Mouse (Mus musculus): Measurements from ENCODE around the gene Adh5. TPM values are rescaled to one million over a fixed set of nuclear protein-coding genes. Genes with fewer than 3 reads are reported as not detected.

Adh5 gene
- total and polyA plus RNA-seq, 3 experiments = 384 to 487 (median 468) TPM

DNA sequence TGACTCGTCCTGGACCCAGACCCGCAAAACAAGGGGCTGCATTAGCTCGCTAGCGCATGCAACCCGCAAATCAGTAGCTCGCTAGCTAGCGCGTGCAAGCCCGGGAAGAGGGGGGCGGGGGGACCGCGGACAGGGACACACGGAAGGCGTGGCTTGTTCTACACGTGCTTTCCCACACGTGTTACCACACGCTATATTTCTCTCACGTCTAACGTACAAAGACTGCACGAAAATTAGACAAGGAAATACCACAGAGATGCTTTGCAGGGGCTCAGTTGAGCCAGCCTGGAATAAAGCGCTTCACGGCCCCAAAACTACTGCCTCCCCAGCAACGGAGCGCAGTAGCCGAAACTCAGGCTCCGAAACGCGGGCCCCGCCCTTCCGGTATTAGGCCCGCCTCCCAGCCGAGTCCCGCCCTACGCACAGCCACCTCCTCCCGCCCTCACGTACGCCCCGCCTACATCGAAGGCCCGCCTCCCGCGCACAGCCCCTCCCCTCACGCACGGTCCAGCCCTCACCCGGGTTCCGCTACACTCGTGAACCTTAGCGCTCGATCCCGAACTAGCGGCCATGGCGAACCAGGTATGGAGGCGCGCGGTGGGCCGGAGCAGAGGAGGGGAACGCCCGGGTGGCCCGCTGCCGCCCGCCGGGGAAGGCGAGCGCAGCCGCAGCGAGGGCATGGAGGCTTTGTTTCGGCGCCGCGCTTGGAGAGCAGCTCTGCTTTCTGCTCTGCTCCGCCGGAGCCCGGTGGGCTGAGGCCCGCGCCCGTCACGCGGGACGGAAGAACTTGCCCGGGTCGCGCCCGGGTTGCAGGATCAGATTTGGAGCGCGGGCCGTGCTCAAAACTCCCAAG, at the start of gene Adh5 (continued):
- TF ChIP-seq USF1 (IDR thresholded peaks at IDR 0.05; ENCODE audit: low read depth, low read length) = peak; percentile 65

DNA sequence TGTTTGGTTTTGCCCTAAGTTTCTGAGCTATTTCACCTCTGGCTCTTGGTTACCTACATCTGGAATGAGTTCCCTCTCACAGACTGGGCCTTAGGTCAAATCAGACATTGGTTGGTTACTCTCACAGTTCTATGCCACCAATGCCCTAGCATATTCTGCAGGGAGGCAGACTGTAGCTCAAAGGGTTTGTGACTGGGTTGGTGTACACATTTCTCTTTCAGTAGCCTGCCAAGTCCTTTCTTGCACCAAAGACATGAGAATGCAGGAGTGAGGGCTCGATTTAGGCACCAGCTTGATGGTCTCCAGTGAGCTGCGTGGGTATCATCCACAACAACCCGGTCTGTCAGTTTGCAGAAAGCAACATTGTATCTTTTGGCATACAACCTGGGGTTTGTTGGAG, 38.0 kb upstream of the Adh5 start:
- no peak for TF ChIP-seq RCOR1 (conservative IDR thresholded peaks at IDR 0.05; ENCODE audit: low read depth, low read length)
- TF ChIP-seq IRF4 (IDR thresholded peaks at IDR 0.05; ENCODE audit: low read depth, low read length) = no peak
- TF ChIP-seq ZC3H11A (IDR thresholded peaks at IDR 0.05; ENCODE audit: low read depth, low read length) = no peak
- H3K4me3 ChIP-seq (replicated peaks in 1 of 3; ENCODE audit: low read depth in 2 of 3, low read length in 2 of 3, poor library complexity in 1 of 3) = no peak overlapping the region
- H3K9me3 ChIP-seq (replicated peaks; ENCODE audit: low read length) = peaks cover 4% of the 10 kb centered on the region
- in situ Hi-C loops (cut with MboI; ENCODE audit: low pct_ligation_motif_present, low pct_unique_long_range_greater_than_20kb, low sequenced_read_pairs) (no loop called here), dilution Hi-C loops (cut with MboI; ENCODE audit: extremely low pct_ligation_motif_present, extremely low pct_unique_long_range_greater_than_20kb, low sequenced_read_pairs) (no loop called here)
- H3K4me1 ChIP-seq (ENCODE audit: control insufficient read depth in 1 of 2, insufficient read depth in 2 of 2) = no peaks in the 10 kb centered on the region
- H3K4me2 ChIP-seq (ENCODE audit: insufficient read depth, low read depth, poor library complexity, severe bottlenecking) = no peak overlapping the region
- no peaks in the 10 kb centered on the region for H3K36me3 ChIP-seq (replicated peaks in 1 of 2; ENCODE audit: control insufficient read depth in 1 of 2, insufficient read depth in 1 of 2, low read length in 1 of 2)
- no peak overlapping the region for H3K27ac ChIP-seq (ENCODE audit: insufficient read depth, low read depth)
- no peaks in the 10 kb centered on the region for H3K79me2 ChIP-seq (replicated peaks; ENCODE audit: control insufficient read depth, extremely low read depth, insufficient read depth, poor library complexity, severe bottlenecking)
- no peak overlapping the region for H3K9ac ChIP-seq (ENCODE audit: insufficient read depth, low read depth)
- no peak for DNase-seq (ENCODE audit: extremely low read depth)
- H3K27me3 ChIP-seq (replicated peaks) = no peaks in the 10 kb centered on the region

DNA sequence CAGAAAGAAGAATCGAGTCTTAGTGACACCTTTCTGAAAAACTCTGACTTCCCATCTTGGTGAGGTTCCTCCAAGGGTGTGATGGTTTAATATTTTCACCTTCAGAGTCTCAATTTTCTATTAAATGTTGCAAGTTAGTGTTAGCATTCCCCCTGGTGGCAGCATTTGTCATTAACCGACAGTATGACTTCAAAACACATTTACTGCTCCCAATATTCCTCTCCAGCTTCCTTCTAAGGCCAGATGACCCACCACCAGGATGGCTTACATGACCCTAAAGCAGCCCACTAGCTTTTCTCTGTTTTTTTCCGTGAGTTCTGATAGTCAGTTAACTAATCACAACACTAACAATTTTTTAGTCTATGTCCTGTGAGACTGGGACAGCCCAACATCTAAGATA, 37.6 kb upstream of the Adh5 start:
- dilution Hi-C loops (cut with MboI; ENCODE audit: extremely low pct_ligation_motif_present, extremely low pct_unique_long_range_greater_than_20kb, low sequenced_read_pairs) = no loop called here
- DNase-seq (ENCODE audit: extremely low read depth) = peak; percentile 55

GRCm38 (mm10) chr3:138405840-138406239, 37.1 kb upstream of the Adh5 start:
- Histone ChIP-seq H3K27ac (ENCODE audit: insufficient read depth, low read depth) (no peak overlapping the region), H3K9ac (ENCODE audit: insufficient read depth, low read depth) (no peak overlapping the region), H3K4me1 (ENCODE audit: control insufficient read depth in 1 of 2, insufficient read depth in 2 of 2) (no peaks in the 10 kb centered on the region), H3K9me3 (replicated peaks; ENCODE audit: low read length) (peaks cover 4% of the 10 kb centered on the region), H3K27me3 (replicated peaks) (no peaks in the 10 kb centered on the region), H3K36me3 (replicated peaks in 1 of 2; ENCODE audit: control insufficient read depth in 1 of 2, insufficient read depth in 1 of 2, low read length in 1 of 2) (no peaks in the 10 kb centered on the region), H3K79me2 (replicated peaks; ENCODE audit: control insufficient read depth, extremely low read depth, insufficient read depth, poor library complexity, severe bottlenecking) (no peaks in the 10 kb centered on the region), H3K4me3 (replicated peaks in 1 of 3; ENCODE audit: low read depth in 2 of 3, low read length in 2 of 3, poor library complexity in 1 of 3) (no peak overlapping the region), H3K4me2 (ENCODE audit: insufficient read depth, low read depth, poor library complexity, severe bottlenecking) (no peak overlapping the region)
- DNase-seq (ENCODE audit: extremely low read depth) = no peak
- dilution Hi-C loops (cut with MboI; ENCODE audit: extremely low pct_ligation_motif_present, extremely low pct_unique_long_range_greater_than_20kb, low sequenced_read_pairs) = no loop called here
- in situ Hi-C loops (cut with MboI; ENCODE audit: low pct_ligation_motif_present, low pct_unique_long_range_greater_than_20kb, low sequenced_read_pairs) = no loop called here
- TF ChIP-seq ETS1 (conservative IDR thresholded peaks at IDR 0.05; ENCODE audit: low read depth, low read length) (no peak), HCFC1 (IDR thresholded peaks at IDR 0.05; ENCODE audit: low read depth, low read length) (no peak), CTCF (conservative IDR thresholded peaks at IDR 0.05 in 1 of 2, IDR thresholded peaks at IDR 0.05 in 1 of 2; ENCODE audit: low read depth in 2 of 2, low read length in 2 of 2) (no peak), SIN3A (IDR thresholded peaks at IDR 0.05; ENCODE audit: low read length) (no peak), MYC (IDR thresholded peaks at IDR 0.05; ENCODE audit: low read depth, low read length) (no peak), CHD2 (IDR thresholded peaks at IDR 0.05; ENCODE audit: low read length) (no peak), ZMIZ1 (IDR thresholded peaks at IDR 0.05; ENCODE audit: low read depth, low read length) (no peak), ZC3H11A (IDR thresholded peaks at IDR 0.05; ENCODE audit: low read depth, low read length) (no peak), BHLHE40 (IDR thresholded peaks at IDR 0.05; ENCODE audit: low read depth, low read length) (no peak), UBTF (IDR thresholded peaks at IDR 0.05; ENCODE audit: low read depth, low read length) (no peak), POLR2AphosphoS2 (IDR thresholded peaks at IDR 0.05; ENCODE audit: low read depth, low read length) (no peak), USF2 (conservative IDR thresholded peaks at IDR 0.05; ENCODE audit: low read depth, low read length) (no peak), MEF2A (IDR thresholded peaks at IDR 0.05; ENCODE audit: borderline replicate concordance, low read depth, low read length) (no peak), TCF12 (IDR thresholded peaks at IDR 0.05; ENCODE audit: low read depth, low read length) (no peak), MAZ (IDR thresholded peaks at IDR 0.05; ENCODE audit: low read depth, low read length) (no peak)

More for the DNA sequence above, 37.6 kb upstream of the Adh5 start:
- Histone ChIP-seq H3K9me3 (replicated peaks; ENCODE audit: low read length) (peaks cover 4% of the 10 kb centered on the region), H3K79me2 (replicated peaks; ENCODE audit: control insufficient read depth, extremely low read depth, insufficient read depth, poor library complexity, severe bottlenecking) (no peaks in the 10 kb centered on the region), H3K9ac (ENCODE audit: insufficient read depth, low read depth) (no peak overlapping the region), H3K4me1 (ENCODE audit: control insufficient read depth in 1 of 2, insufficient read depth in 2 of 2) (no peaks in the 10 kb centered on the region), H3K4me3 (replicated peaks in 1 of 3; ENCODE audit: low read depth in 2 of 3, low read length in 2 of 3, poor library complexity in 1 of 3) (no peak overlapping the region), H3K36me3 (replicated peaks in 1 of 2; ENCODE audit: control insufficient read depth in 1 of 2, insufficient read depth in 1 of 2, low read length in 1 of 2) (no peaks in the 10 kb centered on the region), H3K4me2 (ENCODE audit: insufficient read depth, low read depth, poor library complexity, severe bottlenecking) (no peak overlapping the region), H3K27ac (ENCODE audit: insufficient read depth, low read depth) (no peak overlapping the region), H3K27me3 (replicated peaks) (no peaks in the 10 kb centered on the region)
- TF ChIP-seq ETS1 (conservative IDR thresholded peaks at IDR 0.05; ENCODE audit: low read depth, low read length) (no peak), ZC3H11A (IDR thresholded peaks at IDR 0.05; ENCODE audit: low read depth, low read length) (peak; percentile 44), UBTF (IDR thresholded peaks at IDR 0.05; ENCODE audit: low read depth, low read length) (no peak), MYC (IDR thresholded peaks at IDR 0.05; ENCODE audit: low read depth, low read length) (peak; percentile 43; the same call in 1 of the 2 replicates), POLR2AphosphoS2 (IDR thresholded peaks at IDR 0.05; ENCODE audit: low read depth, low read length) (no peak), POLR2A (IDR thresholded peaks at IDR 0.05; ENCODE audit: low read depth, low read length) (no peak), RAD21 (IDR thresholded peaks at IDR 0.05; ENCODE audit: low read depth, low read length) (peak; percentile 81), SMC3 (IDR thresholded peaks at IDR 0.05; ENCODE audit: low read depth, low read length) (peak; percentile 91), SIN3A (IDR thresholded peaks at IDR 0.05; ENCODE audit: low read length) (no peak), USF2 (conservative IDR thresholded peaks at IDR 0.05; ENCODE audit: low read depth, low read length) (no peak), CTCF (conservative IDR thresholded peaks at IDR 0.05 in 1 of 2, IDR thresholded peaks at IDR 0.05 in 1 of 2; ENCODE audit: low read depth in 2 of 2, low read length in 2 of 2) (peak; percentile 79 to 91), NELFE (IDR thresholded peaks at IDR 0.05; ENCODE audit: low read depth, low read length) (0 out of 2 replicates have a peak, but pooled peaks have one; percentile 25), TCF12 (IDR thresholded peaks at IDR 0.05; ENCODE audit: low read depth, low read length) (no peak)
- in situ Hi-C loops (cut with MboI; ENCODE audit: low pct_ligation_motif_present, low pct_unique_long_range_greater_than_20kb, low sequenced_read_pairs) = no loop called here
